Mouse (Mus musculus) MEL (cell line): ENCODE data around the gene Eng. TPM values are rescaled to one million over a fixed set of nuclear protein-coding genes. Genes with fewer than 3 reads are reported as not detected.

ENCODE experiments used
- DNase-seq: peaks from one replicate; pipeline ENCODE4 v3.0.0; 2011; ENCODE audit warnings: low read depth, low spot score
- H3K27ac ChIP-seq: 2 replicates; pipeline ENCODE4 v1.5.1; 2012; ENCODE audit warnings: low read depth, mild to moderate bottlenecking, control low read depth, low read length, moderate library complexity; ENCODE audit not compliant: control insufficient read depth
- H3K27me3 ChIP-seq, 2 experiments: fragments of 150-350 bp in 1 of 2; sonication (generic) in 1 of 2; 2 replicates each; pipeline ENCODE4 v1.6.1; 2012; ENCODE audit warnings: low read length in 2 of 2, mild to moderate bottlenecking in 2 of 2, improper control_type of control experiment in 1 of 2, moderate library complexity in 1 of 2; ENCODE audit not compliant: insufficient read depth in 2 of 2, control insufficient read depth in 1 of 2
- H3K36me3 ChIP-seq, 2 experiments: 2 replicates each; pipeline ENCODE4 v1.6.1; 2012 to 2014; ENCODE audit warnings: low read length in 2 of 2, improper control_type of control experiment in 1 of 2, inconsistent platforms in 1 of 2, mild to moderate bottlenecking in 1 of 2; ENCODE audit not compliant: insufficient read depth in 2 of 2, control insufficient read depth in 1 of 2
- H3K4me1 ChIP-seq, 2 experiments: fragments of 150-350 bp in 1 of 2; sonication (generic) in 1 of 2; 2 replicates each; pipeline ENCODE4 v1.6.1; 2012; ENCODE audit warnings: low read length in 2 of 2, improper control_type of control experiment in 1 of 2, mild to moderate bottlenecking in 1 of 2; ENCODE audit not compliant: insufficient read depth in 2 of 2, control insufficient read depth in 1 of 2
- H3K4me3 ChIP-seq, 2 experiments: fragments of 150-350 bp in 1 of 2; sonication (generic) in 1 of 2; 2 replicates each; pipeline ENCODE4 v1.5.1; 2012; ENCODE audit warnings: low read depth in 2 of 2, low read length in 2 of 2, mild to moderate bottlenecking in 2 of 2, moderate library complexity in 2 of 2, control low read depth in 1 of 2, improper control_type of control experiment in 1 of 2; ENCODE audit not compliant: control insufficient read depth in 1 of 2, insufficient read depth in 1 of 2
- H3K79me2 ChIP-seq: 2 replicates; pipeline ENCODE4 v1.6.1; 2012; ENCODE audit warnings: mild to moderate bottlenecking, low read length, moderate library complexity; ENCODE audit not compliant: control insufficient read depth, poor library complexity, insufficient read depth
- H3K9ac ChIP-seq: 2 replicates; pipeline ENCODE4 v1.6.1; 2012; ENCODE audit warnings: low read depth, mild to moderate bottlenecking, control low read depth, low read length, moderate library complexity; ENCODE audit not compliant: control insufficient read depth, poor library complexity, severe bottlenecking
- H3K9me3 ChIP-seq: fragments of 150-350 bp; sonication (generic); replicated peaks from 2 replicates; pipeline ENCODE4 v1.6.1; 2012; ENCODE audit warnings: mild to moderate bottlenecking, low read length, improper control_type of control experiment, moderate library complexity; ENCODE audit not compliant: insufficient read depth
- CTCF ChIP-seq, 3 experiments: IDR thresholded peaks in 2 of 3; conservative IDR thresholded peaks in 1 of 3; 2 replicates each; pipeline ENCODE4 v1.5.1; 2011 to 2012; ENCODE audit warnings: low read length in 3 of 3, low read depth in 2 of 3, mild to moderate bottlenecking in 2 of 3, improper control_type of control experiment in 1 of 3, inconsistent platforms in 1 of 3, mixed read lengths in 1 of 3, moderate library complexity in 1 of 3; ENCODE audit not compliant: control insufficient read depth in 1 of 3, insufficient read depth in 1 of 3, poor library complexity in 1 of 3, severe bottlenecking in 1 of 3
- E2F4 ChIP-seq: IDR thresholded peaks from 2 replicates; pipeline ENCODE4 v1.6.1; 2011; ENCODE audit warnings: low read depth, low read length, improper control_type of control experiment, borderline replicate concordance
- ELF1 ChIP-seq: IDR thresholded peaks from 2 replicates; pipeline ENCODE4 v1.6.1; 2014; ENCODE audit warnings: low read depth, mild to moderate bottlenecking, inconsistent platforms, low read length, improper control_type of control experiment, moderate library complexity
- EP300 ChIP-seq, 2 experiments: IDR thresholded peaks; 2 replicates each; pipeline ENCODE4 v1.6.1; 2011; ENCODE audit warnings: improper control_type of control experiment in 2 of 2, low read length in 2 of 2, low read depth in 1 of 2, mild to moderate bottlenecking in 1 of 2
- GABPA ChIP-seq: IDR thresholded peaks from 2 replicates; pipeline ENCODE4 v1.6.1; 2012; ENCODE audit warnings: low read depth, mild to moderate bottlenecking, inconsistent platforms, low read length, improper control_type of control experiment, moderate library complexity
- JUND ChIP-seq: IDR thresholded peaks from 2 replicates; pipeline ENCODE4 v1.6.1; 2011; ENCODE audit warnings: low read depth, mild to moderate bottlenecking, improper control_type of control experiment, low read length
- MAFK ChIP-seq: IDR thresholded peaks from 2 replicates; pipeline ENCODE4 v1.6.1; 2011; ENCODE audit warnings: low read depth, mild to moderate bottlenecking, low read length, improper control_type of control experiment, borderline replicate concordance
- MAZ ChIP-seq: IDR thresholded peaks from 2 replicates; pipeline ENCODE4 v1.6.1; 2012; ENCODE audit warnings: low read depth, mild to moderate bottlenecking, inconsistent platforms, low read length, improper control_type of control experiment
- MEF2A ChIP-seq: IDR thresholded peaks from 2 replicates; pipeline ENCODE4 v1.6.1; 2014; ENCODE audit warnings: low read depth, mild to moderate bottlenecking, inconsistent platforms, low read length, improper control_type of control experiment; ENCODE audit not compliant: poor library complexity, insufficient replicate concordance, severe bottlenecking; ENCODE audit errors: extremely low read depth
- MXI1 ChIP-seq: IDR thresholded peaks from 2 replicates; pipeline ENCODE4 v1.6.1; 2011; ENCODE audit warnings: mild to moderate bottlenecking, low read depth, low read length, improper control_type of control experiment
- NELFE ChIP-seq: IDR thresholded peaks from 2 replicates; pipeline ENCODE4 v1.6.1; 2011; ENCODE audit warnings: low read depth, low read length, improper control_type of control experiment
- SIN3A ChIP-seq: IDR thresholded peaks from 2 replicates; pipeline ENCODE4 v1.6.1; 2012; ENCODE audit warnings: low read length, improper control_type of control experiment, inconsistent platforms
- SMC3 ChIP-seq: IDR thresholded peaks from 2 replicates; pipeline ENCODE4 v1.6.1; 2011; ENCODE audit warnings: low read depth, low read length, improper control_type of control experiment
- TAL1 ChIP-seq: IDR thresholded peaks from 2 replicates; pipeline ENCODE4 v1.6.1; 2012; ENCODE audit warnings: mild to moderate bottlenecking, inconsistent platforms, low read length, moderate library complexity, mixed read lengths
- TBP ChIP-seq: IDR thresholded peaks from 2 replicates; pipeline ENCODE4 v1.8.0; 2011; ENCODE audit warnings: low read depth, low read length, improper control_type of control experiment
- TCF12 ChIP-seq: IDR thresholded peaks from 2 replicates; pipeline ENCODE4 v1.6.1; 2014; ENCODE audit warnings: low read depth, mild to moderate bottlenecking, inconsistent platforms, low read length, improper control_type of control experiment, moderate library complexity
- USF1 ChIP-seq: IDR thresholded peaks from 2 replicates; pipeline ENCODE4 v1.6.1; 2014; ENCODE audit warnings: low read depth, mild to moderate bottlenecking, inconsistent platforms, low read length, improper control_type of control experiment, moderate library complexity
- ZC3H11A ChIP-seq: IDR thresholded peaks from 2 replicates; pipeline ENCODE4 v1.6.1; 2012; ENCODE audit warnings: low read depth, mild to moderate bottlenecking, inconsistent platforms, low read length, improper control_type of control experiment
- ZKSCAN1 ChIP-seq: IDR thresholded peaks from 2 replicates; pipeline ENCODE4 v1.6.1; 2012; ENCODE audit warnings: low read depth, mild to moderate bottlenecking, inconsistent platforms, low read length, improper control_type of control experiment, moderate library complexity
- ZMIZ1 ChIP-seq: IDR thresholded peaks from 2 replicates; pipeline ENCODE4 v1.6.1; 2012; ENCODE audit warnings: low read depth, mild to moderate bottlenecking, inconsistent platforms, low read length, improper control_type of control experiment, moderate library complexity
- ZNF384 ChIP-seq: IDR thresholded peaks from 2 replicates; pipeline ENCODE4 v1.6.1; 2012; ENCODE audit warnings: low read depth, mild to moderate bottlenecking, inconsistent platforms, low read length, improper control_type of control experiment
- polyA plus RNA-seq, 2 experiments: library from polyadenylated mRNA; stranded (reverse) in 1 of 2; unstranded in 1 of 2; fragments of >175 nt in 1 of 2; fragments of >200 nt in 1 of 2; gene quantifications; 2 replicates each; pipeline versions ENCODE4 v1.2.1 to v1.2.4; 2012; ENCODE audit warnings: low replicate concordance in 2 of 2, low read depth in 1 of 2; ENCODE audit not compliant: insufficient read length in 2 of 2, insufficient read depth in 1 of 2, missing spikeins in 1 of 2
- total RNA-seq: library from RNA; depleted of rRNA; stranded (reverse); fragments of 300-350 nt; gene quantifications from 2 replicates; pipeline ENCODE4 v1.2.3, GENCODE M21; 2012

The Eng gene
- total and polyA plus RNA-seq, 3 experiments, result 0.73 to 1.0 TPM; not detected in 1

DNA sequence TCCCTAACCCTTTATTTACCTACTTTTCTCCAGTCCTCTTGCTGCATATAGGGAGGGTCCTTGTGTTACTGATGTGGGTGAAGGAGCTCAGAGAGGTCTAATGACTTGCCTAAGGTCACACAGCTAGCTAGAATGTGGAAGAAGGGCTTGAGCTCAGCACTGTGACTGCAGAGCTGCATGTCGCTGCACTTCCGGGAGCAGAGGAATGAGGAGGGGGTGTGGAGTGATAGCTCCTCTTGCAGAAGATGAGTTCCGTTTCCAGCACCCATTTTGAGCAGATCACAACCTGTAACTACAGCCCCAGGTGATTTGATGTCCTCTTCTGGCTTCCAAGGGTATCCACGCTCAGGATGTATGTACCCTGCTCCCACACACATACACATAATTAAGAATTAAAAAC lies 77.8 kb downstream of the Eng start:
- H3K27me3 ChIP-seq, result no peaks in the 10 kb centered on the region
- no peak overlapping the region for H3K27ac ChIP-seq
- peaks cover 0 to 8% of the 10 kb centered on the region in 2 experiments; a peak in 1 of 4 replicates for H3K4me1 ChIP-seq
- no peaks in the 10 kb centered on the region for H3K79me2 ChIP-seq
- TF ChIP-seq MXI1 (no peak), ELF1 (no peak), SIN3A (no peak), NELFE (no peak), CTCF (IDR thresholded peaks at IDR 0.05 in 2 of 3, conservative IDR thresholded peaks at IDR 0.05 in 1 of 3; ENCODE audit: control insufficient read depth in 1 of 3, insufficient read depth in 1 of 3, low read depth in 2 of 3, low read length in 3 of 3, poor library complexity in 1 of 3, severe bottlenecking in 1 of 3) (no peak), TAL1 (no peak), TCF12 (no peak), MAFK (no peak), ZKSCAN1 (no peak), ZMIZ1 (no peak), EP300 (IDR thresholded peaks at IDR 0.05; ENCODE audit: low read depth in 1 of 2, low read length in 2 of 2) (no peak), USF1 (no peak), E2F4 (no peak), TBP (no peak), JUND (no peak), ZC3H11A (no peak), ZNF384 (no peak), SMC3 (no peak)
- no peaks in the 10 kb centered on the region for H3K9me3 ChIP-seq
- no peak overlapping the region for H3K9ac ChIP-seq
- DNase-seq, result no peak
- H3K36me3 ChIP-seq, result no peaks in the 10 kb centered on the region; a peak in 1 of 4 replicates
- no peak overlapping the region for H3K4me3 ChIP-seq

GRCm38 (mm10) chr2:32724832-32725790 lies 78.7 kb downstream of the Eng start:
- H3K27ac ChIP-seq, result no peak overlapping the region
- no peak overlapping the region for H3K9ac ChIP-seq
- no peaks in the 10 kb centered on the region for H3K79me2 ChIP-seq
- peaks cover 0 to 8% of the 10 kb centered on the region in 2 experiments; a peak in 1 of 4 replicates for H3K4me1 ChIP-seq
- H3K27me3 ChIP-seq, result no peaks in the 10 kb centered on the region
- DNase-seq, result no peak
- no peaks in the 10 kb centered on the region; a peak in 1 of 4 replicates for H3K36me3 ChIP-seq
- no peak for TF ChIP-seq TCF12
- no peak for TF ChIP-seq MEF2A
- TF ChIP-seq MAZ, result no peak
- TF ChIP-seq E2F4, result no peak
- no peak for TF ChIP-seq GABPA
- H3K4me3 ChIP-seq, result no peak overlapping the region
- H3K9me3 ChIP-seq, result no peaks in the 10 kb centered on the region
